13 mouse cellular contexts compared by ENCODE assay signal in the genomic region with DNA sequence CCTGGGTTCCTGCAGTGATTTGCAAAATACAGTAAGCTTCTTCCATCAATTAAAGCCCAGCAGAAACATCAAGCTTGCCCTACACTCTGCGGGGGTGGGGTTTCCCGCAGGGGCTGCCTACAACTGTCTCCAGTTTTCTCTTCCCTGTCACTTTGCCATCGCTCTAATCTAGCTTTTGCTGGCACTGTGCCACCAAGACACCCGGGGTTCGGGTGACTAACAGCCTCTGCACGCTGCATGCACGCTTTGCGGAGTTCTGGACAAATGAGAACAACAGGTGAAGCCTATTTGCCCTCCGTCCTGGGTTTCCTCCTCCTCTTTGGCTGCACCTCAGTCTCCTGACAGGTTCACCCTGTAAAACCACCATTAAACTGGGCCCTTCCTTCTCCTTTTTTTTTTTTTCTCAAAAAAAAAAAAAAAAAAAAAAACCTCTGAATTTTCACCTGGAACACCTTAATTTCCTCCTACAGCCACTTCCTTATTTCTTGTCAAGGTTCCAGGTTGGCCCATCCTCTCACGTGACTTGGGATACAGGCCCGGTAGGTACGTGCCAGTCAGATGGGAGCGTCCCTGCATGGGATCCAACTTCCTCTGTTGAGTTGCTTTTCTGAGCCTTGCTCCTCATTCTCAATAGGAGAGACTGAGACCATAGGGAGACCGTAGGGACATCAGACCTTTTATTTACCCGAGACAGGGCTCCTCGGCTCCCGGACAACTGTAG.
A peak's percentile ranks its signal among the peaks of the same experiment; 100 is the strongest.
DNase-seq lines count a peak whose midpoint lies in the region; ATAC-seq lines count a peak whose summit lies in the region.
"Had no signal": no experiment of that assay in that cellular context is flagged by ENCODE, and none has a peak within 500 bp of the region (broad histone marks: within the 10 kb centered on the region; RNA-seq: fewer than 3 reads in every experiment).

No protein-coding gene starts in this region.

- no peaks in the 10 kb centered on the region for H3K9me3 ChIP-seq in neural tube, embryonic 12.5 days
- no peaks in the 10 kb centered on the region for H3K9me3 ChIP-seq in hindbrain, embryonic 12.5 days (replicated peaks)
- no peaks in the 10 kb centered on the region for H3K9me3 ChIP-seq in midbrain, embryonic 16.5 days (replicated peaks; ENCODE audit: control insufficient read depth, low read length, poor library complexity, severe bottlenecking)
- H3K9me3 ChIP-seq: limb, embryonic 13.5 days had no signal

- intact Hi-C loops in heart, postnatal 25 days (cut with DNase I) = no loop called here

- H3K36me3 ChIP-seq in neural tube, embryonic 12.5 days = no peaks in the 10 kb centered on the region
- no peaks in the 10 kb centered on the region for H3K36me3 ChIP-seq in hindbrain, embryonic 12.5 days
- no peaks in the 10 kb centered on the region for H3K36me3 ChIP-seq in midbrain, embryonic 16.5 days (ENCODE audit: control insufficient read depth, insufficient read depth, low read length)
- H3K36me3 ChIP-seq: limb, embryonic 13.5 days had no signal

- H3K4me1 ChIP-seq in neural tube, embryonic 12.5 days = peaks cover 16% of the 10 kb centered on the region
- H3K4me1 ChIP-seq in hindbrain, embryonic 12.5 days = peaks cover 25% of the 10 kb centered on the region
- peaks cover 17% of the 10 kb centered on the region for H3K4me1 ChIP-seq in midbrain, embryonic 16.5 days (ENCODE audit: control insufficient read depth, insufficient read depth, low read length)

- peak overlapping the region; percentile 27 for H3K4me2 ChIP-seq in neural tube, embryonic 12.5 days (replicated peaks)
- peak overlapping the region; percentile 25 for H3K4me2 ChIP-seq in hindbrain, embryonic 12.5 days (replicated peaks)
- peak overlapping the region; percentile 2; the same call in 1 of the 2 replicates for H3K4me2 ChIP-seq in midbrain, embryonic 16.5 days (ENCODE audit: low read length)
- H3K4me2 ChIP-seq: limb, embryonic 13.5 days had no signal

- no peak overlapping the region for H3K9ac ChIP-seq in neural tube, embryonic 12.5 days
- no peak overlapping the region for H3K9ac ChIP-seq in hindbrain, embryonic 12.5 days
- no peak overlapping the region for H3K9ac ChIP-seq in midbrain, embryonic 16.5 days (ENCODE audit: low read depth, low read length)
- H3K9ac ChIP-seq: limb, embryonic 13.5 days had no signal

- DNase-seq in adrenal gland, postnatal 14 days = peak; percentile 42
- DNase-seq in adrenal gland, postnatal 25 days = no peak
- no peak for DNase-seq in neural tube, embryonic 10.5 days (ENCODE audit: extremely low spot score, low spot score)
- no peak for DNase-seq in heart, postnatal 25 days (ENCODE audit: low spot score)
- no peak for DNase-seq in spleen, adult 12 weeks (ENCODE audit: low spot score)
- DNase-seq: gastrocnemius, postnatal 36 days; kidney, adult 18-20 months; spleen, adult 18-20 months had no signal

- WGBS in neural tube, embryonic 12.5 days = 57% methylated on average over 17 of the region's 17 CpGs
- 54% methylated on average over 17 of the region's 17 CpGs for WGBS in hindbrain, embryonic 12.5 days
- 57% methylated on average over 17 of the region's 17 CpGs for WGBS in midbrain, embryonic 16.5 days

- peak; percentile 38; the same call in 1 of the 2 replicates for ATAC-seq in neural tube, embryonic 12.5 days (ENCODE audit: low FRiP score, low read depth)
- peak; percentile 57 for ATAC-seq in hindbrain, embryonic 12.5 days (ENCODE audit: low FRiP score)
- ATAC-seq in midbrain, embryonic 16.5 days = peak; percentile 55

- peaks cover 7% of the 10 kb centered on the region; the same call in 1 of the 2 replicates for H3K27me3 ChIP-seq in neural tube, embryonic 12.5 days (replicated peaks)
- H3K27me3 ChIP-seq in hindbrain, embryonic 12.5 days = peaks cover 22% of the 10 kb centered on the region; the same call in 1 of the 2 replicates
- no peaks in the 10 kb centered on the region for H3K27me3 ChIP-seq in midbrain, embryonic 16.5 days (ENCODE audit: control insufficient read depth, insufficient read depth, low read depth, low read length)

- H3K4me3 ChIP-seq in neural tube, embryonic 12.5 days = no peak overlapping the region
- H3K4me3 ChIP-seq in hindbrain, embryonic 12.5 days = no peak overlapping the region
- no peak overlapping the region for H3K4me3 ChIP-seq in midbrain, embryonic 16.5 days (ENCODE audit: low read depth, low read length)
- H3K4me3 ChIP-seq: limb, embryonic 13.5 days; megakaryocyte, embryonic 14.5 days had no signal

- no peak overlapping the region for H3K27ac ChIP-seq in neural tube, embryonic 12.5 days
- peak overlapping the region; percentile 61 for H3K27ac ChIP-seq in hindbrain, embryonic 12.5 days
- H3K27ac ChIP-seq in midbrain, embryonic 16.5 days (ENCODE audit: low read length) = peak overlapping the region; percentile 54; the same call in 1 of the 2 replicates
- H3K27ac ChIP-seq: limb, embryonic 13.5 days had no signal
